Mouse (Mus musculus) embryonic fibroblast, embryonic 13.5 days (primary cell): ENCODE data around the gene Pold4. TPM values are rescaled to one million over a fixed set of nuclear protein-coding genes. Genes with fewer than 3 reads are reported as not detected.

Experiments used
- H3K27ac ChIP-seq: 2 replicates; pipeline ENCODE4 v1.5.1; 2012; ENCODE audit warnings: low read length, control low read depth, inconsistent platforms; ENCODE audit not compliant: insufficient read depth
- H3K4me1 ChIP-seq: 2 replicates; pipeline ENCODE4 v1.6.1; 2011; ENCODE audit warnings: low read length; ENCODE audit not compliant: control insufficient read depth, insufficient read depth
- H3K4me3 ChIP-seq: 2 replicates; pipeline ENCODE4 v1.5.1; 2011; ENCODE audit warnings: mild to moderate bottlenecking, control low read depth, low read length; ENCODE audit not compliant: insufficient read depth
- CTCF ChIP-seq: IDR thresholded peaks from 2 replicates; pipeline ENCODE4 v1.5.1; 2011; ENCODE audit warnings: mild to moderate bottlenecking, control low read depth, low read length, moderate library complexity, borderline replicate concordance; ENCODE audit not compliant: insufficient read depth
- POLR2A ChIP-seq: IDR thresholded peaks from 2 replicates; pipeline ENCODE4 v1.6.1; 2011; ENCODE audit warnings: low read depth, mild to moderate bottlenecking, control low read depth, low read length, moderate library complexity
- polyA plus RNA-seq: library from polyadenylated mRNA; stranded (reverse); fragments of >200 nt; gene quantifications from 2 replicates; pipeline ENCODE4 v1.2.4, GENCODE M21; 2011; ENCODE audit warnings: low read depth; ENCODE audit not compliant: missing spikeins, insufficient read length

Gene Pold4
- polyA plus RNA-seq, 1 experiment, result 55.8 TPM

DNA sequence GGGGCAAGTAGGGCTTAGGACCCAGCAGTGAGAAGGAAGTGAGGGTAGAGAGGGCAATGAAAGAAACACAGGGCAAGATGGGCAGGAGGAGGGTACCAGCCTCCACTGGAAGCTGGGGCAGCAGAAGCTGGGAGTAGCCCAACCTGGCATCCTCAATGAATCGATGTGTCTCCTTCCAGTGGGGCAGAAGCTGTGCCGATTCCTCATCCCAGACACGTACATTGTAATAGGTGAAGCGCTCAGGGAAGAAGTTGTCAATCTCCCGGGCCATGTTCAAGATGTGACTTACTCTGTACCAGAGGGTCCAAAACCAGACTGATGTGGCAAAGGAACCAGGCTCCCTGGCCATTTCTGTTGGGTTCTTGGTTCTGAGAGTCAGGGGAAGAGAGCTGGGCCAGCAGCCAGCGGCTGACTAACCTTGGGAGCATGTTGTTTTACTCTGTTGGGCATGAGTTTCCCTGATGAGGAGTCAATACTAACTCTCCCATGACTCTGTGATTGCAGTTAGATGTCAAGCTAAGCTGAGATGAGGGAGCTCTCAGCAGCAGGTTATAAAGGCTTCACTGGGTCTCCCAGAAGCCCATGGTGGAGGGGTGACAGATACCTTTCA is 32.6 kb downstream of the Pold4 start:
- no peak overlapping the region for H3K4me3 ChIP-seq
- peaks cover 6% of the 10 kb centered on the region; the same call in 1 of the 2 replicates for H3K4me1 ChIP-seq
- TF ChIP-seq POLR2A (no peak), CTCF (no peak)
- peak overlapping the region; percentile 4; the same call in 1 of the 2 replicates for H3K27ac ChIP-seq

DNA sequence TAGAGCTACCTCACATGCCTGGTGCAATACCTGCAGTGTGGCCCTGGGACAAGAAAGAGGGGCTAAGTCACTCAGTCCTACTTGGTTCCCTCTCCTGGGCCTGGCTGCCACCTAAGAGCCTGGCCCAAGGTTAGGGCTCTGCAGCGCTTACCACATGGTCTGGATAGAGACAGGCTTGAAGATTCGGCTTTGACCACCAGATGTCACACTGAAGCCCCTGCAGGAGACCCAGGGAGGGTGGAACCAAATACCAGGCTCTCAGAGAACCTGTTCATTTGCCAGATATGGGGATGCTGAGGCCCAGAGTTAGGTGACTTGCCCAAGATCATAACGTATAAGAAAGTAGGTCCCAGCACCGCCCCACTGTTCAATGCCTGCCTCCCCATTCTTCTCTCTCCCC is 34.3 kb downstream of the Pold4 start:
- H3K4me1 ChIP-seq, result peaks cover 6% of the 10 kb centered on the region; the same call in 1 of the 2 replicates
- H3K27ac ChIP-seq, result no peak overlapping the region
- H3K4me3 ChIP-seq, result no peak overlapping the region
- TF ChIP-seq CTCF, result no peak
- no peak for TF ChIP-seq POLR2A

DNA sequence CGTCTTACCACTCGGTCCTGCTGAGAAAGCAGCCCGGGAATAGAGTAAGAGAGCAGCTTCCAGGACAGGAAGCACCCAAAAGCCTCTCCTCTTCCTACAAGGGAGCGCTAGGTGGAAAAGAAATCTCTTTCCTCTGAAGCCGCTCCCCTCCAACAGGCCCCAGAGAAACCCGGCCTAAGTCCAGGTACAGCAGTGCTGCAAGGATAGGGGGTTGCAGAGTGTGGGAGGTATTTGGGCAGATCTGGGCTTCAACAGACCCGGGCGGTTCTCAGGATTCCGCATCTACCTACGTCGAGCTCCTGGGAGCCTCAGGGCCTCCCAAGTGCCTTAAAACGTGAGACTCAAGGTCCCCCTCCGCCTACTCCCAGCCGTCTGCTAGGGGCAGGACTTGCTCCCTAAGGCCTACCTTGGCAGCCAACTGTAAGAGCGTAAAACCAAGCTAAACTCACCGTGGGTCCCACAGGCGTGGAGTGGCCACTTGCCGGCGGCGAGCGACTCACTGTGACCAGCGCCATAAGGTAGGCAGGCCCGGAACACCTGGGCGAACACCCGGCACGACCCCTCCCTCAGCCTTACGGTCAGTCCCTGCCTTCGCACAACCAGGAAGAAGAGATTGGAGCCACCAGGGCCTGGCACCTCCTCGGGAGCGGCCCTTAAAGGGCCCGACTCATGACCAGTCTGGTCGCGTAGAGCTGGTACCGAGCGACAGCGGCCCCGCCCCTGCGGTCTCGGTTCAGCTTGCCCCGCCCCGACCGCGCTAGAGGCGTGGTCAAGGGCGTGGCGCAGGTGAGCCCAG is 37.1 kb downstream of the Pold4 start, which contains the start of gene Ssh3:
Gene Ssh3, minus strand, starts transcription at position 615 of the 796 bp plus-strand sequence.
- TF ChIP-seq CTCF, result no peak
- peak; percentile 43 for TF ChIP-seq POLR2A
- Histone ChIP-seq H3K4me1 (peaks cover 6% of the 10 kb centered on the region; the same call in 1 of the 2 replicates), H3K27ac (no peak within 1 kb of the TSS), H3K4me3 (peak within 1 kb of the TSS; percentile 45)

DNA sequence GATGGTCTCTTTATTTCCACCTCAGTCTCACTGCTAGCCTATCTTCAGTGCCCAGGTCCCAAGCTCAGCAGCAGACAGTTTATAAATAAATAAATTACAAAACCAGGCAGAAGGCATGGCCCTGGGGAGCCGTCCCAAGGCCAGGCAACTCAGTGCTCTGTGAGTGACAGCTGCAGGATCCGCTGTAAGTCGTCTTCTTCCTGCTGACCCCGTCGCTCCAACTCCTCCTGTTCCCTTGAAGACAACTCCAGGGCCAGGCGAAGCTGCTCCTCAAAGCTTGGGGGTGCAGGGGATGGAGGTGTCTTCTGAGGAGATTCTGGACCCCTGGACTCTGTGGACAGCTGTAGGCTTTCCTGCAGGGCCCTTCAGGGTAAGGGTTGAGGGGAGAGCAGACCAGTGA is 38.5 kb downstream of the Pold4 start:
- no peaks in the 10 kb centered on the region for H3K4me1 ChIP-seq
- no peak for TF ChIP-seq CTCF
- TF ChIP-seq POLR2A, result no peak
- no peak overlapping the region for H3K27ac ChIP-seq
- no peak overlapping the region for H3K4me3 ChIP-seq

DNA sequence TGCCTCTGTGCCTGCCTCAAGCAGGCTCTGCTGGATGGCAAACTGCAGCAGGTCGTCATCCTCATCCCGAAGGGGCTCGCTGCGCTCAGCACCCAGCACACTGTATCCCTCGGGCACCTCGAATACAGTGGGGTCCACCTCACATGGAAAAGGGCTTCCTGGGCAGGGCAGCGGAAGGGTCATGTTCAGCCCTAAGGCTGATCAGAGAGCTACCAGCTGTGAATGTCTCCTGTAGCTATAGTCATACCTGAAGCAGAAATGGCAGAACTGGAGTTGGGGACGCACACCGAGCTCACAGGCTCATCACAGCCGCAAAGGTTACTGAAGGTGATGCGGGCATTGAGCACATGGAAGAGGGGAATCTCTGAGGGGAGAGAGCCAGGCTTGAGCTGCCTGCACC is 39.3 kb downstream of the Pold4 start:
- H3K27ac ChIP-seq, result no peak overlapping the region
- TF ChIP-seq CTCF, result no peak
- TF ChIP-seq POLR2A, result no peak
- H3K4me1 ChIP-seq, result no peaks in the 10 kb centered on the region
- no peak overlapping the region for H3K4me3 ChIP-seq

DNA sequence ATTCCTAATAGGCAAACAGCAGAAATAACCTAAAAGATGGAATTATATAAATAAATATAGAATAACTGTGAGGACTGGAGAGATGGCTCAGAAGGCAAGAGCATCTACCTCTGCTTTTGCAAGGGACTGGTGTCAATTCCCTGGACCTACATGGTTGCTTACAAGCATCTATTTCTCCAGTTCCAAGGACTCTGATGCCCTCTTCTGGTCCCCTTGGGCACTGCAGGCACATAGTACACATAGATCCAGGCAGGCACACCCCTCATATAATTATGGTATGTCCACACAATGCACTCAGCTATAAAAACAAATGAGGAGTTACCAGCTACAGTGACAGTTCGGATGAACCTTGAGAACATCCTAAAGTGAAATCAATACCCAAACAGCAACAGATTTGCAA is 47.8 kb downstream of the Pold4 start:
- Histone ChIP-seq H3K4me1 (no peaks in the 10 kb centered on the region), H3K27ac (no peak overlapping the region), H3K4me3 (no peak overlapping the region)
- 0 out of 2 replicates have a peak, but pooled peaks have one; percentile 12 for TF ChIP-seq CTCF
- no peak for TF ChIP-seq POLR2A

DNA sequence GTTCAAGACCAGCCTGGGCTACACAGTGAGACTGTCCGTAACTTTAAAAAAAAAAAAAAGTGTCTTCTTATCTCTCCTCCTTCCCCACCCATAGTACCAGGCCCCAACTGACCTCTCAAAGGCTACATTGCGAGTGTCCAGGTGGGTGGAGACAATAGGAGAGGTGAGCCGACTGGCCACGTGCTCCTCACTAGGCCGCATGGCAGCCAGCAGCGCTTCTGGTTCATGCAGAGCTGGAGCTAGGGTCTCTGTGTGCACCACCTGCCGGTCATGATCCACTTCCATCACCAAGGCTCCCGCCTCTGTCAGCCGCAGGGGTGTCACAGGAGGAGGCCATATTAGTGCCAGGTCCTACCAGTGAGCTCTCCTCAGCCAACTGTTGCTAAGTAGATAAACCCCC is 48.7 kb downstream of the Pold4 start:
- Histone ChIP-seq H3K4me1 (no peaks in the 10 kb centered on the region), H3K4me3 (no peak overlapping the region), H3K27ac (no peak overlapping the region)
- TF ChIP-seq POLR2A (no peak), CTCF (no peak)

DNA sequence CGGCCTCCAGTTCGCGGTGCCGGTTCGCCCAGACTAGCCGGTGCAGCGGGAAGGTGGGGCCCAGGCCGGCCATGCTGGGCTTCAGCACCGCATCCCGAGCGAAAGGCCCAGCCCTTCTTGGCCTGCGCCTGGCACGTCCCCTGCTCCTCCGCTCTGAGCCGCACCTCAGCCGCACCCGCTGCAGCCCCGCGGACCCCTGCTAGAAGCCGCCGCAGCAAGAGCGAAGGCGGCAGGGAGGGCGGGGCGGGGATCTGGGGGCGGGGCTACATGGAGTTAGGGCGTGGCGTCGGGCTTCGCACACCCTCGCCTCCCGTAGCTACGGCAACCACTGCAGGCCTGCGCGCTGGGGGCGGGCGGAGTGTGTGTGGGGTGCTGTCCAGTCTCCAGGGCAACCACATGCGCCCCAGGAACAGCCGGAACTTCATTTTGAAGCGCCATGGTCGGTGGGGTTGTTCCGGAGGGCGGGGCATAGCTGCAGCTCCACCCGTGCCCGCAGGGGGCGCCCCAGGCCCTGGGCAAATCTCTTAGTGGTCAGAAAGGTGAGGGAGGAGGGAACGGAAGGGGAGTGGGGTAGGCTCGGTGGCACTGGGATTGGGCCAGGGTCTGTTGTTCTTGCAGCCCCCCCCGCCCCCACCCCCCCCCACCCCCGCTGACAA is 51.3 kb downstream of the Pold4 start, which contains the start of gene Ankrd13d:
Gene Ankrd13d, minus strand, starts transcription at position 240 of the 656 bp plus-strand sequence.
- TF ChIP-seq CTCF (0 out of 2 replicates have a peak, but pooled peaks have one; percentile 34), POLR2A (peak; percentile 63)
- H3K4me1 ChIP-seq, result no peaks in the 10 kb centered on the region
- H3K27ac ChIP-seq, result no peak within 1 kb of the TSS
- H3K4me3 ChIP-seq, result peak within 1 kb of the TSS; percentile 43

Other genes with a start within 250 kb of the Pold4 start
- 4.9 and 7.7 TPM in 2 replicates for gene Acy3, start 245.3 kb upstream of the Pold4 start, polyA plus RNA-seq
- not detected in 2 replicates for gene Tbx10, start 239.1 kb upstream of the Pold4 start, polyA plus RNA-seq
- gene Nudt8, start 231.3 kb upstream of the Pold4 start, polyA plus RNA-seq, result 18.5 and 19.7 TPM in 2 replicates
- gene Gm49405, start 231.3 kb upstream of the Pold4 start, polyA plus RNA-seq, result 2.1 TPM in 2 replicates
- gene Doc2g, start 228.6 kb upstream of the Pold4 start, polyA plus RNA-seq, result 2.1 and 3.2 TPM in 2 replicates
- 64.3 and 74.1 TPM in 2 replicates for gene Ndufv1, start 219.1 kb upstream of the Pold4 start, polyA plus RNA-seq
- gene Gstp1, start 193.9 kb upstream of the Pold4 start, polyA plus RNA-seq, result 225 and 296 TPM in 2 replicates
- gene Gstp2, start 185.9 kb upstream of the Pold4 start, polyA plus RNA-seq, result 1.7 and 3.1 TPM in 2 replicates
- not detected in 2 replicates for gene Gstp3, start 172.3 kb upstream of the Pold4 start, polyA plus RNA-seq
- not detected in 2 replicates for gene Cabp2, start 150.3 kb upstream of the Pold4 start, polyA plus RNA-seq
- 25.1 and 32.1 TPM in 2 replicates for gene Cdk2ap2, start 134.7 kb upstream of the Pold4 start, polyA plus RNA-seq
- 14.5 and 19.5 TPM in 2 replicates for gene Pitpnm1, start 131.9 kb upstream of the Pold4 start, polyA plus RNA-seq
- 63.9 and 72.7 TPM in 2 replicates for gene Aip, start 106.0 kb upstream of the Pold4 start, polyA plus RNA-seq
- gene Gpr152, start 92.1 kb upstream of the Pold4 start, polyA plus RNA-seq, result not detected in 2 replicates
- gene Cabp4, start 87.9 kb upstream of the Pold4 start, polyA plus RNA-seq, result not detected in 2 replicates
- gene Coro1b, start 83.3 kb upstream of the Pold4 start, polyA plus RNA-seq, result 143 and 179 TPM in 2 replicates
- gene Ptprcap, start 78.3 kb upstream of the Pold4 start, polyA plus RNA-seq, result 0.50 TPM in 1 of 2 replicates, not detected in the other
- 18.7 and 35.9 TPM in 2 replicates for gene Rps6kb2, start 68.5 kb upstream of the Pold4 start, polyA plus RNA-seq
- 3.3 and 4.4 TPM in 2 replicates for gene Carns1, start 56.4 kb upstream of the Pold4 start, polyA plus RNA-seq
- 0.25 and 0.42 TPM in 2 replicates for gene Tbc1d10c, start 40.6 kb upstream of the Pold4 start, polyA plus RNA-seq
- 327 and 340 TPM in 2 replicates for gene Ppp1ca, start 39.8 kb upstream of the Pold4 start, polyA plus RNA-seq
- 25.5 and 32.3 TPM in 2 replicates for gene Rad9a, start 30.2 kb upstream of the Pold4 start, polyA plus RNA-seq
- 15.2 and 16.8 TPM in 2 replicates for gene Clcf1, start 17.7 kb upstream of the Pold4 start, polyA plus RNA-seq
- not detected in 2 replicates for gene AC109138.7, start 17.5 kb upstream of the Pold4 start, polyA plus RNA-seq
- 14.0 and 22.5 TPM in 2 replicates for gene Ssh3, start 37.3 kb downstream of the Pold4 start, polyA plus RNA-seq
- gene Ankrd13d, start 51.2 kb downstream of the Pold4 start, polyA plus RNA-seq, result 5.7 and 7.3 TPM in 2 replicates
- gene Grk2, start 74.3 kb downstream of the Pold4 start, polyA plus RNA-seq, result 40.5 and 41.6 TPM in 2 replicates
- gene Kdm2a, start 166.4 kb downstream of the Pold4 start, polyA plus RNA-seq, result 78.1 and 90.4 TPM in 2 replicates
- gene Rhod, start 207.5 kb downstream of the Pold4 start, polyA plus RNA-seq, result 24.1 and 29.2 TPM in 2 replicates
- gene Syt12, start 245.5 kb downstream of the Pold4 start, polyA plus RNA-seq, result 1.4 and 1.9 TPM in 2 replicates